Mouse (Mus musculus): ENCODE measurements at regions not wholly inside any gene's neighbourhood (a gene's known extent, or its start where the extent isn't known, plus 50 kb on each side); places are given as distances from the start of the nearest gene placed in this dataset.

DNA sequence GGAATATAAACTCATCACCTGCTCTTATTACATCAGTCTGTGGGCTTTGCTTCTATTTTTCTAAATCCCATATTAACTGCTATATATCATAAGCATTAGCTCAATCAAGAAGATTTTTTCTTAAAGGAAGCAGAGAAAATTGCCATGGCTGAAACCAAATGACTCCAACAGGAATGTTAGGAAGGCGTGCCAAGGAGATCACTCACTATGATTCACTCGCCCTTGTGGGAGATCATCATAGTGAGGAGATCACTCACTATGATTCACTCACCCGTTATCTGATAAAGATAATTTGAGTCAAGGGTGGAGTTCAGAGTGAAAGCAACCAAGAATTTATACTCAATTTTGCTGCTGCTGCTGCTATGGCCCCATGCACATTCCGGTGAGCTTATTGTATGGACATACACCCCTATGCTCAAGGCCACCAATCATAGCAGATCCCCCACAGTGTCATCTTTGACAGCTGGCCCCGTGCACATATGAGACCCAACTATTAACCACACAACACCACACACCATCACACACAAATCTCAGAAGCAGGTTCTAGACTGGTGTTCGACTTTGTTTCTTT is 63.8 kb upstream of the Fer start:
- no peak for DNase-seq (ENCODE audit: low spot score in 2 of 2)

- no peak for DNase-seq (ENCODE audit: low spot score in 2 of 2)
These were observed 61.5 kb upstream of the Fer start for GRCm38 (mm10) chr17:63801411-63801810.

GRCm38 (mm10) chr17:63802846-63803245 is 60.0 kb upstream of the Fer start:
- no peak for DNase-seq (ENCODE audit: low spot score in 2 of 2)

DNA sequence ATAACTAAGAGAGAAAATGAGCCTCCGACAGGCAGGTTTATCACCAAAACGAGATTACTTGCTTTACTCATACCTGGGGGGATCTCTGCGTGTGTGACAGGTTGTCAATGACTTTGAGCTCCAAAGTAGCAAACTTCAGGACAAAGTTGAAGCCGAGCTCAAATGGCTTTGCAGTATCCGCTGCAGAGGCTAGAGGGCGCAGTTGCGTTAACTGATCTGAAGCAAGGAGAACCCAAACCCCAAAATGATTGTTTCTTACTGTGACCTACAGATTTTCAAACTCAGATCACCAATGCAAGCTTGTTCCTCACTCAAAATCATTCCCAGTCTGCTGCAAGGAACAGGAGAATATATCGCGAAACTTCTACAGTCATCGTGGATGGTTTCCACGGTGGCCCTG is 59.3 kb upstream of the Fer start:
- peak in 1 of 2 experiments; percentile 28 for DNase-seq (ENCODE audit: low spot score in 2 of 2)

DNA sequence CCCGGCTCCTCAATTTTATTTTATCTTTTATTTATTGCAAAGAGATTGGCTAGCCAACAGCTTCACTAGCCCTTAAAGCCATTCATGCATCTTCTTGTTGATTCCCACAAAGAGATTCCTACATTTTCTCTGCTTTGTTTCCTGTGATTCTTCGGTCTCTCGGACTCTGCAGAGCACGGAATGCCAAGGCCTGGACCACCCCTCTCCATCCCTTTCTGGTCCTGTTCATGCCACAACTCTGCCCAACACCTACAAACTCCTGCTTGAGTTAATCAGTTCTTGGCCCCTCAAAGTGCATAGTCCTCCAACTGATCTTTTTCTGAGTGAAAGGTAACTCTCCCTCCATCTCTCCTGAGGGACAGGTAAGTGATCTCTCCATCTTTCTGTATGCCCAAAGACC is 58.4 kb upstream of the Fer start:
- DNase-seq (ENCODE audit: low spot score in 2 of 2): no peak

DNA sequence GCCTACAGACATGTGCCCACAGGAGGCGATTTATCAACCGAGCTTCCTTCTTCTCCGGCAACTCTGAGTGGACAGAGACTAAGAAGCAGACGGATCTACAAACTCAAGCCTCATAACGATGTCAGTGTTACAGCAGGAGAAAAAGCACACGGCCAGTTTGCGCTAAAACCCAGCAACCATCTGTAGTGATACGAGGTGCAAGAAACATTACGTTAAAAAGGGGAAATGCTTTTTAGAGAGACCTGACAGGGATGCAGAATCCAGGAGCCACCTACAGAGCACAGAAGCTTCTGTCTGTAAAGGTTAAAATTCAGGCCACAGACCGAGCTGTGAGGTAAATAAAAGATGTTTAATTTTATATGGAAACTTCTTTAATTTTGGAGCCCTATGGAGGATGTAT is 56.5 kb upstream of the Fer start:
- no peak for DNase-seq (ENCODE audit: low spot score in 2 of 2)

DNA sequence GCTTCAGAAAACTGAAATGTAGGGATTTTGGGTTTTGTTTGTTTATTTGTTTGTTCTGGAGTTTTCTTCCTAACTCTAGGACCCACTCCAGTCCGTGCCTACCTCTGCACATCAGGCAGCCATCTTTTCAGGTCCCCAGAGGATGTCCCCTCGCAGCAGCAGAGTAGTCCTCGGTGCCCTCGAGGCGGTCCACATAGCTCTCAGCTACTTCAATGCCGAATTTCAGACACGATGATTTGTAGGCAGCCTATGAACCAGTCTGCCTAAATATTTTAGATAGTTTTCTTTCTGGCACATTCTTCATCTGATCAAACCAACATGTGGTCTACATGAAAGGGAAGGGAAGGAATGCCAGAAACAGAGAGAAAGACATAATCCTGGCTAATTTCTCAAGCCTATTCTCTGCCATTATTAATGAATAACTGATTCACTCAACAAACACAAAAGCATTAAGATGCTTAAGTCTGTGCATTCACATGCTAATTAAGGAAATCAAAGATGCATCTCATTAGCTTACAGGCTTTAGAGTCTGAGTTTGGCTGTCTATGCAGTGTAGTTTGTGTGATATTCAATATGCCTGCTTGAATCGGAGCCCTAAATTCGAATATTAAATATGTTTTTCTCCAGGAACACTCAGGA is 55.2 kb upstream of the Fer start:
- DNase-seq (ENCODE audit: low spot score in 2 of 2): no peak

DNA sequence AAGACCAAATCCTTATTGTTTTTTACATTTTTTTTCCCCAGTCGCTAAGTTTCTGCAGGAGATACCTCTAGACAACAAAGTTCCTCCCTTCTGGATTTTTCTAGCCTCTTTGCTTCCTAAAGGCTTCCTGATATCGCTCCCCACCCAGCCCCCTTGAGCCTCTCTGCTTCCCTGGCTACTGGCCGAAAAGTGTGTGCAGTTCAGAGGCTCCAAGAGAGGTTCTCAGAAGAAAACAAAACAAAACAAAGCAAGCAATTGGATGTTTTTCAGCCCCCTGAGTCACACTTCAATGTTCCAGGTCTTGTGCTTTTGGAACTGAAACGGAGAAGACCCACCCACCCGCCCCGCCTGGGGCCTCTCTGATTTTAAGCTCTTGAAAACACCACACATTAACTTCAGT is 54.1 kb upstream of the Fer start:
- no peak for DNase-seq (ENCODE audit: low spot score in 2 of 2)

- no peak for DNase-seq (ENCODE audit: low spot score in 2 of 2)
These were observed 51.5 kb upstream of the Fer start for GRCm38 (mm10) chr17:63811246-63811785.

DNA sequence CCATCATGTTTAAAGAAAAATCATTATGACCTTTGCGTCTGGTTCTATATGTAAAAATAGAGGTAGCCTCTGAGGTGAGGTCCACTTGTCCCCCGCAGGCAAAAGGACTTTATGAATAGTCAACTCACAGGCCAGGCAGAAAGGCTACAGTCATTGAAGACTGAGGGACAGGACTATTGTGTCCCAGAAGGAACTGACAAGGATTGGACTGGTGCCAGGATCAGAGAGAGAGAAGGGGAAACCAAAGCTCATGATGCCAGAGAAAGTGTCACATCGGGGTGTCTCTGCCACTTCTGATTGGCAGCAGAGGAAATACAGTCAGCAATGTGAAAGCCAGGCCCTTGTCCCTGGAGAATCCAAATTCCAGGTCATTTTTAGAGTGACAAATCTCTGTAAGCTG is 50.3 kb upstream of the Fer start:
- DNase-seq (ENCODE audit: low spot score in 2 of 2): no peak
